Mouse (Mus musculus) frontal cortex, adult 2 months (tissue): ENCODE results near the gene Zer1. TPM values are rescaled to one million over a fixed set of nuclear protein-coding genes. Genes with fewer than 3 reads are reported as not detected.
A peak's percentile ranks its signal among the peaks of the same experiment; 100 is the strongest.

ENCODE experiments used
- DNase-seq, 2 experiments: peaks; one replicate each; pipeline ENCODE4 v3.0.0; 2022; ENCODE audit warnings: low spot score in 1 of 2; ENCODE audit errors: extremely low spot score in 1 of 2
- polyA plus RNA-seq: library from polyadenylated mRNA; depleted of rRNA; stranded (reverse); fragments of >200 nt; gene quantifications from 2 replicates; pipeline ENCODE4 v1.2.3, GENCODE M21; 2012

Gene Zer1
- polyA plus RNA-seq, 1 experiment: 169 TPM

DNA sequence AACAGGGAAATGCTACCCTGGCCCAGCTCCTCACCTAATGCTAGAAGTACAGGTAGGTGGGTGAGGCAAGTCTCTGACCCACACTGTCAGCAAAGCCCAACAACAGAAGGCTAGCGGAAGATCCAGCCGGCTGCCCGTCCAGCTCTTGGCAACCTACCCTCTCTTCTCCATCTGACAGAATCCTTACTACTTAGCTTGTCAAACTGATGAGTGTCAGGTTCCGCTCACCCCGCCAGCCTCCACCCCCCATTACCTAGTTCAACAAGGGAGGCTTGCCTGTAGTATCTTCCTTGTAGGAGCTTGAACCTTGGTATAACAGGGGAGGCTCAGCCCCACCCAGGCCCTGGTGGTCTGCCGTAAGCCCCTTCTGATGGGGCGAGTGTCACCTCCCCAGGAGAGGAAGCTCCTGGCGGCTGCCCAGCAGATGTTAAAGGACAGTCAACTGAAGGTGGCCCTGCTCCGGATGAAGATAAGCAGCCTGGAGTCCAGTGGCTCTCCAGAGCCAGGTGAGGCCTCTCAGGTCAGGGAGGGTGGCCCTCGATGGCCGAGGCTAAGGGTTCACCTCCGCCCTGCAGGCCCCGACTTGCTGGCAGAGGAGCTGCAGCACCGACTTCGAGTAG lies 44.1 kb downstream of the Zer1 start:
- DNase-seq: no peak

DNA sequence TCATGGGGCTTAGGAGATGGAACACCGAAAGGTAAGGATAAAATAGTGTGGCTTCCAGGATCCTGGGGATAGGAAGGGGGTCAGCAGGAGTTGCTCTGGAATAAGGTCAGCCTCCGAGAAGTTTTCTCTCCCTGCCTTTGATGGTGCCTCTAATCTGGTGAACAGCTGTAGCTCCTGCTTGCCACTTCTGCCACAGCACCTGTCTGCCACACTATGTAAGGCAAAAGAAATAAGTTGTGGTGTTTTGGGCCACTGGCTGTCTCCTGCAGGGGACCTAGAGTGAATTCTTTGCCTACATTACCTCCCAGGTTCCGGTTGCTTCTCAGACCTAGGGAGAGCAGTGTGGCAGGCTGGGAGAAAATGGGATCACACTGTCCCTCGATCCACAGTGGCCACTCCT lies 45.6 kb downstream of the Zer1 start:
- DNase-seq: no peak

DNA sequence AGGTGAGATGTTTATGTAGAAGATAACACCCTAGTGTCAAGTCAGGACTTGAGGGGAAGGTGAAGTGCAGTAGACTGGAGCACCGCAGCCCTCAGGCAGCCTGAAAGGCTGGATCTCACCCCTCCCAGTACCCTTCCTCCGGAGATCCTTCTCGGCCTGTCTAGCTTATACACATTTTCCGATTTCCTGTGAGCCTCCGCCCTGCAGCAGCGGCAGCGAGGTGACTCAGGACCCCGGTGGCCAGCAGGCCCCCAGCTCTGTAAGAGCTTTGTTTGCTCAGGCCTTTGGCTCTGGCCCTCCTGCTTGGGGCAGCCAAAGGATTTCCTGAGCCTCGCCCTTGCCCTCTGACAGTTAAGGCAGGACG lies 46.1 kb downstream of the Zer1 start:
- DNase-seq: no peak

DNA sequence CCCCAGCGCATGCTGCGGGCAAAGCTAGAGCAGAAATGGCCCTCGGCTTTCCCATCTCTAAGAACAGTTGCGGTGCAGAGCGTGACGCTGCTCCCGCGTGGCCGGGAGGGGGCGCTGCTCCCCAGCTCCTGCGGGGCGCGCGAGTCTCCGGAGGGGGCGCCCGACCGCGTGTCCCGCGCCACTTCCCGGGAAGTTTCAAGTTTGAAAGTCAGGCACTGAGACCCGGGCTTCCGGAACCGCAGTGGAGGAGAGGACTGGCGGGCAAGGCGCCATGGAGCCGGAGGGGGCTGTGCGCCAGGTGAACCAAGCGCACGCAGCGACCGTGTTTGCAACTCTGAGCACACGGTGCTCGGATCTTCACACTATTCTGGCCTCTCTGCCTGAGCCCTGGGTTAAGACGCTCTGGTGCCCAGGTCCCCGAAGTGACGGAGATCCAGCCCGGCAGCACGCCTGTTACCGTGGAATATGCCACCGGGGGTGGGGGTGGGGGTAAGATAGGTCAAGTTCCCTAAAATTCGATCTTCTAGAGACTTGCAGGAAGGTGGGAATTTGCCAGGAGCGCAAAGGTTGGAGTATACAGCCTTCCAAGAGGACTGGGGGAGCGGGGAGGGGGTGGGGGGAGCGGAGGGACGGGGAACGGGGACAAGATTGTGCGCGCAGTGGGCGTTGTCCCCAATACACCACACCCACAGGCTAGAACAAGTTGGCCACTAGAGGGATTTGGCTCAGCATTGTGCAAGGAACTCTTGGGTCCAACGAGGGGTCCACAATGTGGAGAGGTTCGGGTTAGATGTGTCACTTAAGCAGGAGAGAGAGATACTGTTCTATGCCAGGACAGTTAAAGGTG lies 46.7 kb downstream of the Zer1 start, which contains the start of gene Pkn3:
Gene Pkn3 (plus strand): TSS at position 183 of the 847 bp plus-strand sequence.
- DNase-seq: peak in 1 of 2 experiments; percentile 81

DNA sequence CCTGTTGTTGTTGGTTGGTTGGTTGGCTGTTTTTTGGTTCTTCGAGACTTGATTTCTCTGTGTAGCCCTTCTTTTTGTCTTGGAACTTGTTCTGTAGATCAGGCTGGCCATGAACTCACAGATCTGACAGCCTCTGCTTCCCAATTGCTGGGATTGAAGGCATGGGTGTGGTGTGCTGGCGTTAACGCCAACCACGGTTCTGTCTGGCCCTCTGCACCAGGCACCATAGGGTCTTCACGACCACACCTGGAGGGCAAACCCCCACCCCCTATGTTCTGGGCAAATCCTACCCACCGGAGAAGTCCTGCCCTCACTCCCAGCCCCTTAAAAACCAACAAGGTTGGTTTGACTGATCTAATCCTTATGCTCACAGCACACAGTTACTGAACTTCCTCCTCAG lies 47.4 kb downstream of the Zer1 start:
- DNase-seq: no peak

DNA sequence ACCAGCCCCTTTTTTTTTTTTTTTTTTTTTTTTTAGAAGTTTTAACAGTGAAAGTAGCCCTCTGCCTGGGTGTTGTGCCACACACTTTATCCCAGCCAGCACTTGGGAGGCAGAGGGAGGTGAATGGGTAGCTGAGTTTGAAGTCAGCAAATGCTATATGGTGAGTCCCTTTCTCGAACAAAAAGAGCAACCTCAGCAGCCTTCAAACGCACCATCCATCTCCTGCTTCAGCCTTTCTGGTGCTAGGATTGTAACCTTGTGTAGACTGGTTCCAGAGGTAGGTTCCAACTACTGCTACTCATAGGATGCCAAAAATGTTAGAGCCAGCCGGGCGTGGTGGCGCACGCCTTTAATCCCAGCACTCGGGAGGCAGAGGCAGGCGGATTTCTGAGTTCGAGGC lies 47.9 kb downstream of the Zer1 start:
- no peak for DNase-seq

DNA sequence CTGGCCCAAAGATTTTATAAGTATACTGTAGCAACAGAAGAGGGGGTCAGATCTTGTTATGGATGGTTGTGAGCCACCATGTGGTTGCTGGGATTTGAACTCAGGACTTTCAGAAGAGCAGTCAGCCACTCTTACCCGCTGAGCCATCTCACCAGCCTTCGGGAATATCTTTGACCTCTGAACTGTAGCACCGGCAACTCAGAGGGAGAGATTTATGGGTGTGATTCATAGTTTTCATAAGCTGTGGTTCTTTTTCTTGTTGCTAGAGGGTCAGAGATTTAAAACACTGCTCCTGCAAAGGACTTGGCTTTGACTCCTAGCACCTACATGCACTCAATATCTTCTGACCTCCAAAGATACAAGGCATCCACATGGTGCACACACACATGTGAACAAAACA lies 48.8 kb downstream of the Zer1 start:
- DNase-seq: no peak

DNA sequence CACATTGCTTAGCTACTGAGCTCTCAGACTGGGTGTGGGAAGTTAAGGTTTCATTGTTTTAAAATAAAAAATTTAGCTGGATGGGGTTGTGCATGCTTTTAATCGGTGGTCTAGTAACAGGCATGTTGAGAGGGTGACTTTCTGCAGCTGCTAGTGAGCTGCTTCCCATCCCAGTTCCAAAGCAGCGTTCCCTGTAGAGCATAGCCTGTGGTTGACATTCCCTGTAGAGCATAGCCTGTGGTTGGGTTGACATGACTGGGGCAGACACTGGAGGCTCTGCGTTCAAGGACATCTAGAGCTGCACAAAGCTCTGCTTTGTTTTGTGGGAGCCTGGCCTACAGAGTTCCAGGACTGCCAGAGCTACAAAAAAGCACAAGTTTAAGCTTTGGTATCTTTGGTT lies 51.1 kb downstream of the Zer1 start:
- no peak for DNase-seq

DNA sequence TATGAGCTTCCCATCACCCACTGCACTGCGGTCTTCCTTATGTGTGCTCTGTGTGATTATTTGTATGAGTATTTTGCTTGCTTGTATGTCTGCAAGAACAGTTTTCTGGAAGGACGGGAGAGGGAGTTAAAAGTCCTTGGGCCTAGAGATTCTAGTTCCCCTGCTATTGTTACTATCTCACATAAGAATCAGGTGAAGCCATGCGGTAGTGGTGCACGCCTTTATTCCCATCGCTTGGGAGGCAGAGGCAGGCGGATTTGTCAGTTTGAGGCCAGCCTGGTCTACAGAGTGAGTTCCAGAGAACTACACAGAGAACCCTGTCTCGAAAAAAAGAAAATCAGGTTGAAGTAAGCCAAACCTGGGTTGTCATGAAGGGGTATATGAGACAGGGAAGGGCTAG lies 51.5 kb downstream of the Zer1 start:
- no peak for DNase-seq

DNA sequence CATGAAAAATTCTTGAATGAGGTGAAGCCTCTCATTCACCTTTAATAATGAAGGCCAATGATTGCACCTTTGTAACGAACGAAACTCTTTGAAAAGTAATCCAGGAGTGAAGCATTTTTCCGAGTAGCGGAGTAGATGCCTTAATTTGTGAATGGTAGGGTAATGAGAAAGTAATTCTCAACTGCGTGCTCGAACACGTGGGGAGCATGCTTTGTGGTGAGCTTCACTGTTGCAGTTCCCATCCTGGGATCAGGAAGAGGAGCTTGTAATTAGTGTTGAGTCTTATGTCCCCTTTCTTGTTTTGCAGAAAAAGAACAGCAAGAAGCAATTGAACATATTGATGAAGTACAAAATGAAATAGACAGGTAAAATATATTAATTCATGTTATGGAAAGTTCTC lies 56.4 kb downstream of the Zer1 start:
- DNase-seq: no peak

DNA sequence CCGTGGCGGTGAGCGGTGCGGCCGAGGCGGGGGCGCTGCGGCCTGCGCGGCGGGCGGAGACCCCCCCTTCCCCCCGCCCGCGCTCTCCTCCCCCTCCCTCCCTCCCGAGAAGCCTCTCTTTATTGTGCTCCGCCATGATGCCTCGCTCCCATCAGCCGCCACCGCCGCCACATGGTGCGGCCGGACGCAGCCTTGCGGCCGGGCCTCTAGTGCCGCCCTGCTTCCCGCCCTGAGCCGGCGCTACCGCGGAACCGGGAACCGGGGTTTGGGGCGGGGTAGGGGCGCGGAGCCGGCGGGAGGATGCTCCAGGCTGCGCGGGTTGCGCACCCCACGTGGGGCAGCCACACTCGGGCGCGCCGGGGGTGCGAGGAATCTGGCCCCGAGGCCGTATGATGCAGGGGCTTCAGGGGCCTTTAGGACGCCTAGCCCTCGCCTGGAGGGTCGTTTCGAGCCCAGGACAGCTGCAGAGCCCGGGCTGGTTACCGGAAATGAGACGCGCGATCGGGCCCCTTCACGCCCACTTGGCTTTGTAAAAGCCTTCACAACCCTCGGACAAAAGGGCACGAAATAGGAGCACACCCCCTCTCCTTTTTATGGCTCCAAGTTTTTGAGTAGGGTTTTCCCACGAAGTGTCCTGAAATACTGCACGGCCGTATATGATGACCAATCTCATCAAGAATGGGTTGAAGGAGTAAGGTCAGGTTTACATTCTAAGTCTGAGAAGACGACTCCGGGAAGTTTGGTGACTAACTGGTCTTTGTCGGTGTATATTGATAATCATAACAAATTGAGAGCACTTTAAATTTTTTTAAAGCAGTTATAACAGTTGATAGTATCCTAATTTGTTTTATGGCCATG lies 57.1 kb downstream of the Zer1 start:
- no peak for DNase-seq

DNA sequence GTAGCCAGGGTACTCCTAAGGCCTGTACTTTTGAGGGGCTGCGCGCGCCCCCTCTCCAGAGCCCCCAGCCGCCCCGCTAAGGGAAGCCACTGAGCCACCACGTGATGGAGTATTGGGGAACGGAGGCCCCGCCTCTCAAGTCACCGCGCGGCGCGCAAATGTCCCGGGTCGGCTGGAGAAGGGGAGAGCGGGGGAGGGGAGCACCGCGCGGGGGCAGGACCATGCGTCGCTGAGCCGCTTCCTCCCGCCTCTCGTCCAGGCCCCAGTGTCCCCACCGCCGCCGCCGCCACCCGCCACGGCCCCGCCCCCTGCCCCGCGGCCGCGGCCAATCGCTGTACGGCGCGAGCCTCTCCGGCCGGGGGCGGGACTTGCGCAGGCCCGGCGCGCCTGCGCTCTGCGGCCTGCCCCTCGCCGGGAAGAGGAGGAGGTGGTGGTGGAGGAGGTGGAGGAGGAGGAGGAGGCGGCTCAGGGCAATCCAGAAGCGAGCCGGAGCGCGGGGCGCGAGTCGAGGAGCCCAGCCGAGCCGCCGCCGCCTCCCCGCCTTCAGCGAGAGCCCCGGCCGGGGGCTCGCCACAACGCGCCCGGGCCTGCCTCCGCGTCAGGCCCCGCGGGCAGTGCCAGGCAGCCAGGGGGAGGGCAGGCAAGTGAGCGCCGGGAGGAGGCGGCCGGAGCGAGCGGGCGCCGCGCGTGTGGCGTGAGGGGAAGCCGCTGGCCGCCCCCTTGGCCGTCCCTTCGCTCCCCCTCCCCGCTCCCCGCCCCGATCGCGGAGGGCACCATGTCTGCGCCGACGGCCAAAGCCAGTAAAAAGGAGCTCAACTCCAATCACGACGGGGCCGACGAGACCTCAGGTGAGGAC lies 58.1 kb downstream of the Zer1 start:
- peak; percentile 77 to 90 for DNase-seq

DNA sequence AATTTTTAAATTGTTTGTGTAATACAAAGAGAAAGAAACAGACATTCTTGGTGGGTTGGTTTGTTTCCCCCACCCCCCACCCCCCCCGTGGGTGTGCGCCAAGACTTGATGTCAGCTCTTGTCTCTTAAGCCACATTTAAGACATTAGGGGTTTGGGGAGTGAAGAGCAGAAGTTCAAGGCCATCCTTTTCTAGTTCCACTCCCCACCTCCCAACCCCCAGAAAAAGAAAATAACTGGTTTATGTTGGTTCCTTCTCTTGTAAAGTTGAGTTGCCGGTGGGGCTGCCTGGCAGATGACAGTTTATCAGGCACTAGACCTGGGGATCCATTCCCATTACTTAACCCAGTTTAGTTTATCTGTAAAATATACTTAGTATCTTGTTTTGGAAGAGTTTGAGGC lies 60.1 kb downstream of the Zer1 start:
- DNase-seq: no peak

DNA sequence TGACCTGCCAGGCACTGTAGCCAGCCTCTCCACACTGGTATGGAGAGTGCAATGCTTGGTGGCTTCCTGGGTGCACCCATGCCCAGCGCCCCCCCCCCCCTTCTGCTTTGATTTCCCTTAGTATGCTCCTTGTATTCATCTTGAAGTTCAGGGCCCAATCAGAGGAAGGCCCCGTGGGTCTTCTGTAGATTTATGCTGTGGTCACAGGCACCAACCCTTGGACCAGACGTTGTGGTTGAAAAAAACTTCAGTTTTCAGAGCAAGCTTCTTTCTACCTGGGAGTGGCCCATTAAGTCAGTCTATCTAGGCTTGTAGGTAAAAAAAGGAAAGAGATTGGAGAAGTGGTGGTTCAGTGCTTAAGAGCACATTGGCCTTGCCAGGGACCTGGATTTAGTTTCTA lies 60.6 kb downstream of the Zer1 start:
- no peak for DNase-seq

DNA sequence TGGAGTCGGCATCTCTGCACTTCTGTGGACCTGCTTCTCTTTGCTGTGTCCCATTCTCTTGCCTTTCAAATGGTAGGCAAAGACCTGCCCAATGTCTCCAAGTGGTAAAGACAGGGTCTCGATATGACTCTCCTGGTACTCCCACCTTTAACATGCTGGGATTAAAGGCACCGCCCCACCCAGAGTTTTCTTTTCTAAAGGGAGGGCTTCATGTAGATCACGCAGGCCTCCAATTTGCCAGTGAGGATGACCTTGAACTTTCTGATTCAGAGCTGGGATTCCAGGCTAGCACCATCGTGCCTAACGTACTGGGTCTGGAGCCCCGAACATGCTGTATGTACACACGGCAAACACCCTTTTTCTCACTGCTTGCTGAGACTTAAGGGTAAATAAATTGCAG lies 61.1 kb downstream of the Zer1 start:
- no peak for DNase-seq

DNA sequence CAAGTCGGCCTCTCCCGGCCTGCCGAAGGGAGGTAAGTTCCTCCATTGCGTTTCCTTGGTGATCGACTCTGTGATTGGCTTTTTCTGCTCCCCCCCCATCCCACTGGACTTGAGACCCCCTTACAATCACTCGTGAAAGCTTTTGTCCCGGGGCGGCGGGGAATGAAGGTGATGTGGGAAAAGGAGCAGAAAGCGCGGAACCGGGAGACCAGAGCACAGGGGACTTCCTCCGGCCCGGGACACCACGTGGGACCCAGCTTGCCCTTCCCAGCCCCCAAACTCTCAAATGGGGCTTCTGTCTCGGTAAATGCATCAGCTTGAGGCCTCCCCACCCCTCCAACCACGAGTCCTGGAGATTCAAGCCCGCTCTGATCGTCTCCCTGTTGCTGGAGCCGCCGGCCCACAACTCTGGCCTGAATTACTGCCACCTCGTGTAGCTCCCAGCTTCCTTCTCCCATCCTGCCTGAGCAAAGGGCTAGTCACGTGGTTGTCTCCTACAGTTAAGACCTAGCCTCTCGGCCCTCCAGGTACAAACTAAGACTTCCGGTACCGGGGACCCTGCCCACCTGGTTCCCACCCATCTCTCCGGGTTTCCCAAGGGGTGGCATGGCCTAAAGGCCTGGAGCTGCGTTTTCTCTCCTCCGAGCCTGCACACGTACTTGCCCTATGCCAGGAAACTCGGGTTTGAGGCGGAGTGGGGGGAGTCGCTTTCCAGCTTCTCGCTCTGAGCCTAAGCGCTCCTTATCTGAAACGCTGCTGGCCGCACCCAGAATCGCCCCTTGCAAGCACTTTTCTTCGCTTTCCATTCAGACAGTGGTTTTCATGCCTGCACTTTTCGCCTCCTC lies 61.9 kb downstream of the Zer1 start:
- DNase-seq: peak in 1 of 2 experiments; percentile 48

DNA sequence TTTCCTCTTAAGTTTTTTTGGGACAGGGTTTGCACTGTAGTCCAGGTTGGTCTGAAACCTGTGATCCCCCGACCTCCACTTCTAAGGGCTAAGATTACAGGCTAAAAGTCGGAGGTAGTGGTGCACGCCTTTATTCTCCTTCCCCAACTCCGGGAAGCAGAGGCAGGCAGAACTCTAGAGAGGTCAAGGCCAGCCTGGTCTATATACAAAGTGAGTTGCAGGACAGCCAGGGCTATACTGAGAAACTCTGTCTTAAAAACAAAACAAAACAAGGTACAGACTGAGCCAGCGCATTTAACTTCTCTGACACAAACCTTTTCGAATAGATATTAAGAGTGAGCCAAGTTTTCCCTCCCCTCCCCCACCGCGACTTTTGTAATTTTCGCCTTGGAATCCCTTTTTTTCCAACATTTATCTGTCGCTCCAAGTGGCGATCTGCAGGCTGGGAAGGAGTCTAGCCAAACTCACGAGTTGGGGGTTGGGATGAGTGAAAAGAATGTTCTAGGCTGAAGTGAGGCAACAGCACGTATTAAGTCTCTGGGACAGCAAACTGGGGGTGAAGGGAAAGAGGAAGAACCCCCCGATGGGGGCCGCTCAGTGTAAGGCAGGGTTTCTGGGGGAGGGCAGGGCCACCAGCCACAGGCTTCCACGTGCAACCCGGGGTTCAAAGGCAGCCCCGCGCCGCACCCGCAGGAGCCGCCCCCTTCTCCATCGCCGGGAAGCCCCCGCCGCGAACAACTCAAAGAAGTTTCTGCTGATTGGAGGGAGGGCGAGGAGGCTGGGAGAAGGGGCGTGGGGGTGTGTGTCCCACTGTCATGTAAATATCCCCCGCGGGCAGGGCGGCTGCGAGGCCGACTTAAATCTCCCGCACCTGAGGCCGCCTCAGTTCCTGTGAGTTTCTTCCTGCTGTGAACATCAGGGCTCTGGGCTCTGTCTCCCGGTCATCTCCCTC lies 62.9 kb downstream of the Zer1 start:
- DNase-seq: no peak

DNA sequence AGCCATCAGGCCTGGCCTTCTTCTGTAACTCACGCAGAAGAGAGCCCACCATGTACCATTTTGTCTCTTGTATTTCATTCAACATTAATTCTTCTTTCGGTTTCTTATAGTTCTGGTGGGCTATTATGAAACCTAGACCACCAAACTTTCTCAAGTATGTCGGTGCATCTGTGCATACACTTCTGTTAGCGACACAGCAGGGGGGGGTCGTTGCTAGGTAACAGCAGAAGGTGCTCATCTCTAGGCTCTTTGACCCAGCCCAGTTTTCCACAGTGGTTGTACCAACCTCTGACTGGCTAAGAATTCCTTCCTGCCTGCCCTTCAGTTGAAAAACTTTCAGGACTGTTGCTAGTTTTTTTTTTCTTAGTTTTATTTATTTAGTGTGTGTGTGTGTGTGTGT lies 66.0 kb downstream of the Zer1 start:
- no peak for DNase-seq
